Mouse (Mus musculus) ES-E14 (cell line): ENCODE measurements around the gene Slc44a1. TPM values are rescaled to one million over a fixed set of nuclear protein-coding genes. Genes with fewer than 3 reads are reported as not detected.
A peak's percentile ranks its signal among the peaks of the same experiment; 100 is the strongest.

Source experiments
- DNase-seq: peaks from one replicate; pipeline ENCODE4 v3.0.0-alpha.2; 2013; ENCODE audit warnings: low read depth, low spot score
- H3K27ac ChIP-seq: 2 replicates; pipeline ENCODE4 v1.5.1; 2012; ENCODE audit warnings: low read depth, mild to moderate bottlenecking, low read length, moderate library complexity, mixed read lengths; ENCODE audit not compliant: poor library complexity, insufficient read depth, severe bottlenecking
- H3K36me3 ChIP-seq: 2 replicates; pipeline ENCODE4 v1.6.1; 2012; ENCODE audit warnings: mild to moderate bottlenecking, low read length, moderate library complexity, mixed read lengths; ENCODE audit not compliant: control insufficient read depth, poor library complexity, insufficient read depth, severe bottlenecking
- H3K4me1 ChIP-seq, 2 experiments: fragments of 150-350 bp in 1 of 2; sonication (generic) in 1 of 2; 2 replicates each; pipeline ENCODE4 v1.6.1; 2012; ENCODE audit warnings: low read length in 2 of 2, mild to moderate bottlenecking in 1 of 2, mixed read lengths in 1 of 2; ENCODE audit not compliant: control insufficient read depth in 2 of 2, insufficient read depth in 2 of 2, poor library complexity in 1 of 2
- H3K4me3 ChIP-seq, 2 experiments: fragments of 150-350 bp in 1 of 2; sonication (generic) in 1 of 2; 2 replicates each; pipeline ENCODE4 v1.5.1; 2012; ENCODE audit warnings: low read length in 2 of 2, low read depth in 1 of 2, mild to moderate bottlenecking in 1 of 2, mixed read lengths in 1 of 2; ENCODE audit not compliant: insufficient read depth in 1 of 2, poor library complexity in 1 of 2, severe bottlenecking in 1 of 2
- H3K9ac ChIP-seq: 2 replicates; pipeline ENCODE4 v1.6.1; 2012; ENCODE audit warnings: low read depth, mild to moderate bottlenecking, low read length, mixed read lengths; ENCODE audit not compliant: poor library complexity, insufficient read depth, severe bottlenecking
- H3K9me3 ChIP-seq: fragments of 150-350 bp; sonication (generic); 2 replicates; pipeline ENCODE4 v1.6.1; 2012; ENCODE audit warnings: low read depth, mild to moderate bottlenecking, low read length; ENCODE audit not compliant: control insufficient read depth, insufficient read depth
- CHD2 ChIP-seq: IDR thresholded peaks from 2 replicates; pipeline ENCODE4 v1.6.1; 2014; ENCODE audit warnings: mild to moderate bottlenecking, low read depth, low read length, inconsistent platforms
- HCFC1 ChIP-seq: IDR thresholded peaks from 2 replicates; pipeline ENCODE4 v1.6.1; 2012; ENCODE audit warnings: low read length, inconsistent platforms, borderline replicate concordance; ENCODE audit not compliant: insufficient read depth
- MAFK ChIP-seq: IDR thresholded peaks from 2 replicates; pipeline ENCODE4 v1.6.1; 2014; ENCODE audit warnings: mild to moderate bottlenecking, low read depth, low read length, inconsistent platforms; ENCODE audit not compliant: insufficient read depth
- ZC3H11A ChIP-seq: IDR thresholded peaks from 2 replicates; pipeline ENCODE4 v1.6.1; 2012; ENCODE audit warnings: low read depth, mild to moderate bottlenecking, inconsistent platforms, low read length, borderline replicate concordance
- ZNF384 ChIP-seq: IDR thresholded peaks from 2 replicates; pipeline ENCODE4 v1.6.1; 2012; ENCODE audit warnings: low read depth, low read length, inconsistent platforms
- in situ Hi-C, 2 experiments: fragments of 600-800 bp; cut with MboI; formaldehyde crosslinking; loops; one replicate each; pipeline ENCODE4 v1.15.1; 2025; ENCODE audit warnings: low sequenced_read_pairs in 2 of 2, inconsistent platforms in 1 of 2; ENCODE audit not compliant: unreplicated experiment in 2 of 2
- total RNA-seq: library from RNA; depleted of rRNA; stranded (reverse); fragments of 300-350 nt; gene quantifications from 2 replicates; pipeline ENCODE4 v1.2.3, GENCODE M21; 2012

Slc44a1 gene
- total RNA-seq, 1 experiment, result 48.0 TPM

DNA sequence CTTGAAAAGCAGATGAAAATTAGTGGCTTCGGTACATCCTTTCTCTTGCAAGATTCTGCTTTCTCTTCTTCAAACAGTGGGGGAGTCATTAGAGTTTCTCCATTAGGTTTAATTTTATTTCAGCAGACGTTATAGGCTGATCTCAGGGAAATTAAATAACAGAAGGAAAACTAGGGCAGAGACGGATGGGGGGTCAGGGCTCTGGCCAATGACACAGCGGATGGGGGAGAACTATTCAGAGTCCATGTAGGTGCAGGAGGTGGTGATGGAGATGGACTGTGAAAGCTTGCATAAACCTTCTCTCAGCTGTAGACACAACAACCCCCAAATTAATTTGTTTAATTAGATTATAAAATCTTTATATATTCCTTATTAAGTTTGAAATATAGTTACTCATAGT is 20.8 kb downstream of the Slc44a1 start:
- Histone ChIP-seq H3K4me1 (peaks cover 4 to 8% of the 10 kb centered on the region in 2 experiments; a peak in 3 of 4 replicates), H3K27ac (no peak overlapping the region), H3K36me3 (no peaks in the 10 kb centered on the region), H3K9ac (no peak overlapping the region), H3K4me3 (no peak overlapping the region), H3K9me3 (no peaks in the 10 kb centered on the region)
- TF ChIP-seq HCFC1, result no peak
- TF ChIP-seq ZC3H11A, result no peak
- TF ChIP-seq ZNF384, result no peak
- TF ChIP-seq MAFK, result no peak
- TF ChIP-seq CHD2, result no peak
- DNase-seq, result no peak
- in situ Hi-C loops, result no loop called here

DNA sequence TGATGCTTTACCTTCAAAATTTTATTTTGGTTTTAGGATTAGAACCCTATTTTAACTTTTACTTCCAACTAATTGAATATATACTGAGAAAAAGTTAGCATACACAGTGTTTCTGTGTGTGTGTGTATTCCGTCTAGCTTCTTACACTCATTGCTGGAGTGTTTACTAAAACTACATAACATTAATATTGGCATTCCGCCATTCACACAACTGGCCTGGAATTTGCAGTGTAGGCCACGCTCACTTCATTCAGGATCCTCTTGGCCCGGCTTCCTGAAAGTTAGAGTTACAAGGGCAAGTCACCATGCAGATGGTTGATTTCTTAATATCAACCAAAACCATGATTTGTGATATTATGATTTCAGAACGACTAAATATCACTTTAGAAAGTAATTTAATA is 21.9 kb downstream of the Slc44a1 start:
- DNase-seq, result no peak
- Histone ChIP-seq H3K9ac (no peak overlapping the region), H3K9me3 (no peaks in the 10 kb centered on the region), H3K27ac (no peak overlapping the region), H3K4me1 (peaks cover 7 to 10% of the 10 kb centered on the region in 2 experiments; a peak in 3 of 4 replicates), H3K4me3 (no peak overlapping the region), H3K36me3 (no peaks in the 10 kb centered on the region)
- TF ChIP-seq ZC3H11A, result no peak
- no peak for TF ChIP-seq HCFC1
- in situ Hi-C loops, result no loop called here

DNA sequence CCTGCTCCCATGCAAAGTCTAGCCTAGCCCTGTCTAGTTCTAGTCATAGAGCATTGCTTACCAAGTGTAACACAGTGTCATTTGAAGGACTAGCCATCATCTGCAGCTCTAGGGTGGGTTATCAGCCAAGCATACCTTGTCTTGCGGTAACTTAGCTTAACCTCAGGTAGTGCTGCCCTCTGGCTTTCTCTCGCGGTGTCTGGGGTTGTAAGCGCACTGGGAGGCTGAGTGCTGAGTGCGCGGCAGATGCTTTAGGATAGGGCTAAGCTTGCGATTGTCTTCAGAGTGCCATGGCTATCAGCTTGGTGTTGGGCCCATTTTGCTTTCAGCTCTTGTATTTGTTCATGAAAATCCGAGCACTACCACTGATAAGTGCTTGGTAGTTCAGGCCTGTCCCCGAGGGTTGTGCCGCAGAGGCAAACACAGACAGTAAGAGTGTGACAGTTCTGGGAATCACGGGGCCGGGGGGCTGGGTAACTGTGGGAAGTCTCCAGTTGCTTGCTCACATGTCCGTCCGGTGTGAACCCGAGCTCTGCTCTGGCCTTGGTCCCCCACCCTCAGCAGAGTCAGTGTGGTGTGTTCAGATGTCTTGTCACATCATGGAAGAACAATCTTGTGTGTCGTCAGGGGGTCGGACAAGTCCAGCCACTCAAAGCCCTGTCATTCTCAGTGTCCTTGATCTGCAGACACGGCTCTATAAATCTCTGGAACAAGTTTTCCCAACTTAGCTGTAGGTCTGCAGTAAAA is 22.5 kb downstream of the Slc44a1 start:
- Histone ChIP-seq H3K9ac (no peak overlapping the region), H3K4me3 (peak overlapping the region in 1 of 2 experiments; percentile 25; a peak in 1 of 4 replicates), H3K36me3 (no peaks in the 10 kb centered on the region), H3K27ac (no peak overlapping the region), H3K4me1 (peaks cover 7 to 14% of the 10 kb centered on the region in 2 experiments), H3K9me3 (no peaks in the 10 kb centered on the region)
- in situ Hi-C loops, result no loop called here
- DNase-seq, result no peak
- TF ChIP-seq MAFK, result no peak
- TF ChIP-seq CHD2, result no peak
- TF ChIP-seq HCFC1, result no peak
- no peak for TF ChIP-seq ZC3H11A
- TF ChIP-seq ZNF384, result no peak

DNA sequence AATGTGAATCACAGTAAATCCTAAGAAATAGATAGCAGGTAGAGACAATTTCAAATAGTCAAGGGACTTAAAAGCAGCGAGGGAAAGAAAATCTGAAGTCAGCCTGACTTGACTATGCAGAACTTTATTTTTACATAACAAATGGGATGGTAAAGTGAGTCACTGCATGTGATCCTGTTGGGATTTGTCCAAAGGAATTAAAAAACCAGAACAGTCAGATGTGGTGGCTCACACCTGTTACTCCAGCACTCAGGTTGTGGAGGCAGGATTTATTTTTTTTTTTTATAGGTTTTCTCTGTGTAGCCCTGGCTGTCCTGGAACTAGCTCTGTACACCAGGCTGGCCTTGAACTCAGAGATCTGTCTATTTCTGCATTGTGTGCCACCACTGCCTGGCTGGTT is 25.7 kb downstream of the Slc44a1 start:
- no peaks in the 10 kb centered on the region for H3K36me3 ChIP-seq
- H3K4me3 ChIP-seq, result no peak overlapping the region
- no peak overlapping the region for H3K9ac ChIP-seq
- in situ Hi-C loops, result no loop called here
- H3K27ac ChIP-seq, result no peak overlapping the region; the same call in 1 of the 2 replicates
- peak; percentile 48; the same call in 1 of the 2 replicates for TF ChIP-seq ZNF384
- no peak for TF ChIP-seq HCFC1
- TF ChIP-seq MAFK, result 0 out of 2 replicates have a peak, but pooled peaks have one; percentile 10
- peaks cover 7 to 12% of the 10 kb centered on the region in 2 experiments for H3K4me1 ChIP-seq
- no peak for DNase-seq
- H3K9me3 ChIP-seq, result no peaks in the 10 kb centered on the region

DNA sequence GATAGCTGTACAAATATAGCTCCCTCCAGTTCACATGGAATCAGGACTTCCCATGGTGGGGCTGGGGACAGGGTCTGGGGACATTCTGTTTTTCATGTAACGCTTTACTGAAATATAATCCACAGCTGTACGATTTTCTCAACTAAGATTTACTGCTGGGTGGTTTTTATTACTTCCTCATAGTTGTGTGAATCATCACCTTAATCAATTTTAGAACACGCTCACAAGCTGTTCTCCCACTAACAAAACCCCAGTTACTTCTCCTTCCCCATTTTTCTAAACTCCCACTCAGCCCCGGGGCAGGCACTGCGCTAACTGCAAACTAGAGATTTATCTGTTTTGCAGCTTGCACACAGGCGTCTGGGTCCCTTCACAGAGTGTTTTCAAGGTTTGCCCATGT is 28.8 kb downstream of the Slc44a1 start:
- Histone ChIP-seq H3K4me1 (peaks cover 7% of the 10 kb centered on the region in 2 experiments), H3K36me3 (no peaks in the 10 kb centered on the region), H3K9ac (no peak overlapping the region), H3K9me3 (no peaks in the 10 kb centered on the region), H3K27ac (no peak overlapping the region), H3K4me3 (no peak overlapping the region)
- in situ Hi-C loops, result no loop called here
- TF ChIP-seq MAFK (no peak), CHD2 (no peak), ZNF384 (no peak), ZC3H11A (no peak), HCFC1 (no peak)
- no peak for DNase-seq
